Mouse (Mus musculus): Measurements from ENCODE around the gene Dnmt3b. TPM values are rescaled to one million over a fixed set of nuclear protein-coding genes. Genes with fewer than 3 reads are reported as not detected.
"Not testable (repeated sequence)": the region's sequence is repeated elsewhere in the genome, so short reads cannot be mapped to it uniquely, and the experiment has no call there.

Gene Dnmt3b
- polyA plus RNA-seq, 1 experiment from 2014 or later = 12.8 TPM

- H3K9ac ChIP-seq (replicated peaks; ENCODE audit: low read depth, low read length) = no peak overlapping the region
- H3K36me3 ChIP-seq (ENCODE audit: control insufficient read depth, insufficient read depth, low read length) = peaks cover 2% of the 10 kb centered on the region
- H3K4me2 ChIP-seq (replicated peaks; ENCODE audit: low read depth, low read length) = no peak overlapping the region
- H3K9me3 ChIP-seq (ENCODE audit: control insufficient read depth, low read depth, low read length) = no peaks in the 10 kb centered on the region
- no peak overlapping the region for H3K4me3 ChIP-seq (ENCODE audit: low read depth, low read length)
- H3K27me3 ChIP-seq (ENCODE audit: control insufficient read depth, insufficient read depth, low read length) = no peaks in the 10 kb centered on the region
- ATAC-seq (ENCODE audit: insufficient number of reproducible peaks, insufficient read depth, low FRiP score, low read depth) = no peak
- WGBS = 92% methylated on average over 2 of the region's 2 CpGs
- H3K4me1 ChIP-seq (ENCODE audit: control insufficient read depth, insufficient read depth, low read length) = no peaks in the 10 kb centered on the region
- H3K27ac ChIP-seq (ENCODE audit: low read length) = no peak overlapping the region
Observed at GRCm38 (mm10) chr2:153672619-153673018, 23.4 kb downstream of the Dnmt3b start.

DNA sequence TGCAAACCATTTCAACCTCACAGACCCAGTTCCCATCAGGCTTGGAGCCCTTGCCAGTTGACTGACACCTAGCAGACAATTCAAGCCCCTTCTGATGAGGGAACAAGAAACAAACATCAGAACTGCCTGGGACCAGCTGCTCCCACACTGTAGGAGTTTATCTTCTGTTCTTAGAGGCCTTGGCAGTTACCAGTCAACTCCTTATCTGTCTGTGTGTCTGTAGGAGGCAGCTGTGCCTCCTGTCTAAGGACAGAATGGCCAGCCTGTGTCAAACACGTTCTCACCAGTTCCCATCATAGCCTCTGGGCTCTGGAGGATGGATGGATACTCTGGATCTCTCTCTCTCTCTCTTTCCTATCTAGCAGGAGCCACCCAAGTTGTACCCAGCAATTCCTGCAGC lies 26.1 kb downstream of the Dnmt3b start:
- H3K36me3 ChIP-seq (ENCODE audit: control insufficient read depth, insufficient read depth, low read length); H3K4me1 ChIP-seq (ENCODE audit: control insufficient read depth, insufficient read depth, low read length); H3K27ac ChIP-seq (ENCODE audit: low read length); H3K4me3 ChIP-seq (ENCODE audit: low read depth, low read length); H3K9ac ChIP-seq (replicated peaks; ENCODE audit: low read depth, low read length); H3K4me2 ChIP-seq (replicated peaks; ENCODE audit: low read depth, low read length); H3K9me3 ChIP-seq (ENCODE audit: control insufficient read depth, low read depth, low read length); H3K27me3 ChIP-seq (ENCODE audit: control insufficient read depth, insufficient read depth, low read length); ATAC-seq (ENCODE audit: insufficient number of reproducible peaks, insufficient read depth, low FRiP score, low read depth): not testable (repeated sequence)
- WGBS = 87% methylated on average over 1 of the region's 1 CpGs

- Histone ChIP-seq H3K4me2 (replicated peaks; ENCODE audit: low read depth, low read length) (no peak overlapping the region), H3K9ac (replicated peaks; ENCODE audit: low read depth, low read length) (no peak overlapping the region), H3K27ac (ENCODE audit: low read length) (no peak overlapping the region), H3K4me1 (ENCODE audit: control insufficient read depth, insufficient read depth, low read length) (no peaks in the 10 kb centered on the region), H3K4me3 (ENCODE audit: low read depth, low read length) (no peak overlapping the region), H3K36me3 (ENCODE audit: control insufficient read depth, insufficient read depth, low read length) (peaks cover 2% of the 10 kb centered on the region), H3K27me3 (ENCODE audit: control insufficient read depth, insufficient read depth, low read length) (no peaks in the 10 kb centered on the region), H3K9me3 (ENCODE audit: control insufficient read depth, low read depth, low read length) (no peaks in the 10 kb centered on the region)
- 85% methylated on average over 6 of the region's 6 CpGs for WGBS
- ATAC-seq (ENCODE audit: insufficient number of reproducible peaks, insufficient read depth, low FRiP score, low read depth) = no peak
Observed at GRCm38 (mm10) chr2:153676944-153677343, 27.7 kb downstream of the Dnmt3b start.

GRCm38 (mm10) chr2:153677550-153677949 lies 28.3 kb downstream of the Dnmt3b start:
- Histone ChIP-seq H3K27me3 (ENCODE audit: control insufficient read depth, insufficient read depth, low read length) (no peaks in the 10 kb centered on the region), H3K9ac (replicated peaks; ENCODE audit: low read depth, low read length) (no peak overlapping the region), H3K36me3 (ENCODE audit: control insufficient read depth, insufficient read depth, low read length) (peaks cover 2% of the 10 kb centered on the region), H3K9me3 (ENCODE audit: control insufficient read depth, low read depth, low read length) (no peaks in the 10 kb centered on the region), H3K27ac (ENCODE audit: low read length) (no peak overlapping the region), H3K4me2 (replicated peaks; ENCODE audit: low read depth, low read length) (no peak overlapping the region), H3K4me3 (ENCODE audit: low read depth, low read length) (no peak overlapping the region), H3K4me1 (ENCODE audit: control insufficient read depth, insufficient read depth, low read length) (no peaks in the 10 kb centered on the region)
- no peak for ATAC-seq (ENCODE audit: insufficient number of reproducible peaks, insufficient read depth, low FRiP score, low read depth)
- WGBS = 89% methylated on average over 7 of the region's 7 CpGs

- H3K36me3 ChIP-seq (ENCODE audit: control insufficient read depth, insufficient read depth, low read length) = peaks cover 2% of the 10 kb centered on the region
- ATAC-seq (ENCODE audit: insufficient number of reproducible peaks, insufficient read depth, low FRiP score, low read depth) = no peak
- H3K9me3 ChIP-seq (ENCODE audit: control insufficient read depth, low read depth, low read length) = no peaks in the 10 kb centered on the region
- no peak overlapping the region for H3K9ac ChIP-seq (replicated peaks; ENCODE audit: low read depth, low read length)
- H3K27me3 ChIP-seq (ENCODE audit: control insufficient read depth, insufficient read depth, low read length) = no peaks in the 10 kb centered on the region
- no peak overlapping the region for H3K4me2 ChIP-seq (replicated peaks; ENCODE audit: low read depth, low read length)
- H3K4me3 ChIP-seq (ENCODE audit: low read depth, low read length) = no peak overlapping the region
- no peak overlapping the region for H3K27ac ChIP-seq (ENCODE audit: low read length)
- WGBS = 79% methylated on average over 1 of the region's 1 CpGs
- no peaks in the 10 kb centered on the region for H3K4me1 ChIP-seq (ENCODE audit: control insufficient read depth, insufficient read depth, low read length)
Observed at GRCm38 (mm10) chr2:153679959-153680358, 30.7 kb downstream of the Dnmt3b start.

GRCm38 (mm10) chr2:153693413-153693812 lies 44.2 kb downstream of the Dnmt3b start:
- H3K4me1 ChIP-seq (ENCODE audit: control insufficient read depth, insufficient read depth, low read length); H3K9me3 ChIP-seq (ENCODE audit: control insufficient read depth, low read depth, low read length); ATAC-seq (ENCODE audit: insufficient number of reproducible peaks, insufficient read depth, low FRiP score, low read depth): not testable (repeated sequence)

DNA sequence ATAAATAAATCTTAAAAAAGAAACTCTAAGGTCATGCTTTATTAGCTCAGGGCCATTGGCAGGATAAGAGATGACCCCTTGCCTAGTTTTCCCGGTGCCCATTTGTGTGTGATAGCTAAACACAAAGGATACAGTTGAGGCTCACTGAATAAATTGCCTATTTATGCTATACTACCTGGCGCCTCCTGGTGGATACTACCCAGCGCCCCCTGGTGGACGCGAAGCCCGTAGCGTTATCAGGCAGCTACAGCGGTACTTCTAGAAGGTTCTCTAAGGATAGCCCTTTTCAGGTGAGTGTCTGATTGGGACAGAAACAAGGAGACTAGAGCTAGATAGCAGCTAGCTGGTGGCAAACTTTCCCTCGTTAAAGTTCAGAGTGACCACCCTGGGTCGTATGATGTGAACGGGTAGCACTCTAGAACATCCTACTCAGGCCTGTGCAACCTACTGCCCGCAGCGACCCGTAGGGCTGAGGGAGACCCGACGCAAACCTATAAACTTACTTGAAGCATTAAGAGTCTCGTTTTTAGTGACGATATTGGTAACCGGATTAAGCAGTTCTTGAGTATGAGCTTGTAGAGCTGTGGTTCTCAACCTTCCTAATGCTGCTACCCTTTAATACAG lies 45.3 kb downstream of the Dnmt3b start:
- Histone ChIP-seq H3K9ac (replicated peaks; ENCODE audit: low read depth, low read length) (no peak overlapping the region), H3K36me3 (ENCODE audit: control insufficient read depth, insufficient read depth, low read length) (no peaks in the 10 kb centered on the region), H3K4me3 (ENCODE audit: low read depth, low read length) (no peak overlapping the region), H3K27me3 (ENCODE audit: control insufficient read depth, insufficient read depth, low read length) (no peaks in the 10 kb centered on the region), H3K27ac (ENCODE audit: low read length) (no peak overlapping the region), H3K9me3 (ENCODE audit: control insufficient read depth, low read depth, low read length) (no peaks in the 10 kb centered on the region), H3K4me1 (ENCODE audit: control insufficient read depth, insufficient read depth, low read length) (no peaks in the 10 kb centered on the region), H3K4me2 (replicated peaks; ENCODE audit: low read depth, low read length) (no peak overlapping the region)
- WGBS = 66% methylated on average over 19 of the region's 19 CpGs
- no peak for ATAC-seq (ENCODE audit: insufficient number of reproducible peaks, insufficient read depth, low FRiP score, low read depth)

More at GRCm38 (mm10) chr2:153693413-153693812, 44.2 kb downstream of the Dnmt3b start:
- H3K36me3 ChIP-seq (ENCODE audit: control insufficient read depth, insufficient read depth, low read length); H3K4me3 ChIP-seq (ENCODE audit: low read depth, low read length); H3K9ac ChIP-seq (replicated peaks; ENCODE audit: low read depth, low read length); H3K4me2 ChIP-seq (replicated peaks; ENCODE audit: low read depth, low read length); H3K27ac ChIP-seq (ENCODE audit: low read length); H3K27me3 ChIP-seq (ENCODE audit: control insufficient read depth, insufficient read depth, low read length): not testable (repeated sequence)
- WGBS = 81% methylated on average over 6 of the region's 7 CpGs

DNA sequence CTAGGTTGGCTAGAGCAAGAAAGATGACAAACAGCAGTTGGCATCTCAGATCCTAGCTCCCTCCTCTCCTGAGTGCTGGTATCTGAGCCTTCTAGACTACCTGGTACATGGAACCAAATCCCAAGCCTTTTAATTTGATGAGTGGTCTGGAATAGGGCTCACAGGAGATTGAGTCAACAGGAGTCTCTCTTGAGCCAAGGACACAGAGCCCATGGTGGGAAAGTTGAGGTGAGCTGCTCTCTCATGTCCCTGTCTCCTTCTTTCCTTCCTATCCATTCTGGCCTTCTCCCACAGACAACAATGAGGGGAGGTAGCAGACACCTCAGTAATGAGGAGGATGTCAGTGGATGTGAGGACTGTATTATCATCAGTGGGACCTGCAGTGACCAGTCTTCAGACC lies 47.1 kb downstream of the Dnmt3b start, which contains the start of gene Dnmt3c:
Gene Dnmt3c, plus strand, starts transcription at position 301 of the 400 bp plus-strand sequence.
- Histone ChIP-seq H3K27ac (ENCODE audit: low read length) (no peak within 1 kb of the TSS), H3K36me3 (ENCODE audit: control insufficient read depth, insufficient read depth, low read length) (no peaks in the 10 kb centered on the region), H3K27me3 (ENCODE audit: control insufficient read depth, insufficient read depth, low read length) (no peaks in the 10 kb centered on the region), H3K4me2 (replicated peaks; ENCODE audit: low read depth, low read length) (no peak within 1 kb of the TSS), H3K4me1 (ENCODE audit: control insufficient read depth, insufficient read depth, low read length) (no peaks in the 10 kb centered on the region), H3K9ac (replicated peaks; ENCODE audit: low read depth, low read length) (no peak within 1 kb of the TSS), H3K9me3 (ENCODE audit: control insufficient read depth, low read depth, low read length) (no peaks in the 10 kb centered on the region), H3K4me3 (ENCODE audit: low read depth, low read length) (no peak within 1 kb of the TSS)
- no peak for ATAC-seq (ENCODE audit: insufficient number of reproducible peaks, insufficient read depth, low FRiP score, low read depth)

- Histone ChIP-seq H3K9ac (replicated peaks; ENCODE audit: low read depth, low read length) (no peak overlapping the region), H3K4me3 (ENCODE audit: low read depth, low read length) (no peak overlapping the region), H3K36me3 (ENCODE audit: control insufficient read depth, insufficient read depth, low read length) (no peaks in the 10 kb centered on the region), H3K9me3 (ENCODE audit: control insufficient read depth, low read depth, low read length) (no peaks in the 10 kb centered on the region), H3K4me2 (replicated peaks; ENCODE audit: low read depth, low read length) (no peak overlapping the region), H3K27ac (ENCODE audit: low read length) (no peak overlapping the region), H3K4me1 (ENCODE audit: control insufficient read depth, insufficient read depth, low read length) (no peaks in the 10 kb centered on the region), H3K27me3 (ENCODE audit: control insufficient read depth, insufficient read depth, low read length) (no peaks in the 10 kb centered on the region)
- ATAC-seq (ENCODE audit: insufficient number of reproducible peaks, insufficient read depth, low FRiP score, low read depth) = no peak
- 44% methylated on average over 6 of the region's 6 CpGs for WGBS
Observed at GRCm38 (mm10) chr2:153703389-153703788, 54.1 kb downstream of the Dnmt3b start.

Measured in stomach, embryonic 14.5 days (tissue).